In the genomic region with DNA sequence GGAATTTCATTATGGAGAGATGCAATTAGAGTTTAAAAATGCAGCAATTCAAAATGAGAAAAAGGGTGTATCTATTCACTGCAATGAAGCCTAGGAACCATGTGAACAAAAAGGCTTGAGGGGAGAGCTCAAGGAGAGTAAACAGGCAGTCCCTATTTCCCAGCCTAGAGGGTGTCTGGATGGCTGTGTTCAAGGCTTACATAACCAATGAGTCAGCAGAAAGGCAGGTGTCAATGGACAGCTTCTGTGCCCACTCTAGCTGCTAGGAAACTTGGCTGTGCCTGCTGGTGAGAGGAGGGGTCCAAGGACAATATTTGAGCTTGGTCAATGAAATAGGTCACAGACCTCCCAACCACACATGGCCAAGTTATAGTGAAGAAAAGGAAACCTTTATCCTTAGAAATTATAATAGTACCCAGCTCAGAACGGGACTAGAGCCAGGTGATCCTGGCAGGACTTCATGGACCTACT, we compare ENCODE assay signal across 8 mouse cellular contexts.
DNase-seq lines count a peak whose midpoint lies in the region; ATAC-seq and TF ChIP-seq lines count a peak whose summit lies in the region.
"Had no signal": no experiment of that assay in that cellular context is flagged by ENCODE, and none has a peak within 500 bp of the region (broad histone marks: within the 10 kb centered on the region; RNA-seq: fewer than 3 reads in every experiment).

No protein-coding gene starts in this region.

- WGBS in limb, embryonic 15.5 days = 72% methylated on average over 1 of the region's 1 CpGs
- WGBS in limb, embryonic 10.5 days = 86% methylated on average over 1 of the region's 1 CpGs
- WGBS in midbrain, postnatal 0 days = 65% methylated on average over 1 of the region's 1 CpGs
- 85% methylated on average over 1 of the region's 1 CpGs for WGBS in embryonic facial prominence, embryonic 10.5 days

- DNase-seq in limb, embryonic 10.5 days (ENCODE audit: low spot score) = no peak
- peak; percentile 27 for DNase-seq in adrenal gland, adult 8-10 months
- peak; percentile 81 to 82 for DNase-seq in cerebellum, postnatal 25 days
- peak; percentile 55 for DNase-seq in midbrain, postnatal 0 days (ENCODE audit: low spot score)
- no peak for DNase-seq in embryonic facial prominence, embryonic 10.5 days (ENCODE audit: low spot score)

- H3K4me3 ChIP-seq in limb, embryonic 15.5 days = no peak overlapping the region
- H3K4me3 ChIP-seq in limb, embryonic 10.5 days = no peak overlapping the region
- H3K4me3 ChIP-seq in midbrain, postnatal 0 days (ENCODE audit: low read depth, low read length) = peak overlapping the region; percentile 23
- H3K4me3 ChIP-seq in embryonic facial prominence, embryonic 10.5 days = no peak overlapping the region
- H3K4me3 ChIP-seq: liver, embryonic 15.5 days had no signal

- no peak overlapping the region for H3K4me2 ChIP-seq in limb, embryonic 15.5 days
- peak overlapping the region; percentile 46 for H3K4me2 ChIP-seq in midbrain, postnatal 0 days (ENCODE audit: low read depth, low read length, poor library complexity, severe bottlenecking)
- H3K4me2 ChIP-seq: liver, embryonic 15.5 days had no signal

- ATAC-seq in limb, embryonic 15.5 days (ENCODE audit: insufficient number of reproducible peaks, low FRiP score, low TSS enrichment, low read depth) = 0 out of 2 replicates have a peak, but pooled peaks have one; percentile 10
- ATAC-seq in hematopoietic stem cell, adult 5-6 weeks (replicated peaks in 1 of 2; ENCODE audit: insufficient read depth in 1 of 2, low FRiP score in 2 of 2, low TSS enrichment in 1 of 2, low read depth in 1 of 2, poor library complexity in 2 of 2, severe bottlenecking in 2 of 2) = peak; percentile 51 to 76; a peak in 3 of 4 replicates
- no peak for ATAC-seq in midbrain, postnatal 0 days (ENCODE audit: low FRiP score)

- H3K27ac ChIP-seq in limb, embryonic 15.5 days = no peak overlapping the region
- no peak overlapping the region for H3K27ac ChIP-seq in limb, embryonic 10.5 days
- no peak overlapping the region for H3K27ac ChIP-seq in midbrain, postnatal 0 days (ENCODE audit: low read depth, low read length)
- no peak overlapping the region for H3K27ac ChIP-seq in embryonic facial prominence, embryonic 10.5 days (replicated peaks)
- H3K27ac ChIP-seq: liver, embryonic 15.5 days had no signal

- no peaks in the 10 kb centered on the region for H3K27me3 ChIP-seq in limb, embryonic 15.5 days
- H3K27me3 ChIP-seq in limb, embryonic 10.5 days (ENCODE audit: low read depth, poor library complexity, severe bottlenecking) = no peaks in the 10 kb centered on the region
- H3K27me3 ChIP-seq in midbrain, postnatal 0 days (ENCODE audit: insufficient read depth, low read length) = no peaks in the 10 kb centered on the region
- no peaks in the 10 kb centered on the region for H3K27me3 ChIP-seq in embryonic facial prominence, embryonic 10.5 days (replicated peaks; ENCODE audit: low read depth, poor library complexity, severe bottlenecking)
- H3K27me3 ChIP-seq: liver, embryonic 15.5 days had no signal

- 0 out of 2 replicates have a peak, but pooled peaks cover 3% of the 10 kb centered on the region for H3K4me1 ChIP-seq in limb, embryonic 15.5 days
- peaks cover 7% of the 10 kb centered on the region for H3K4me1 ChIP-seq in limb, embryonic 10.5 days
- H3K4me1 ChIP-seq in midbrain, postnatal 0 days (ENCODE audit: insufficient read depth, low read length) = peaks cover 27% of the 10 kb centered on the region
- H3K4me1 ChIP-seq in embryonic facial prominence, embryonic 10.5 days = peaks cover 14% of the 10 kb centered on the region

- no peaks in the 10 kb centered on the region for H3K36me3 ChIP-seq in limb, embryonic 15.5 days
- H3K36me3 ChIP-seq in limb, embryonic 10.5 days = no peaks in the 10 kb centered on the region
- H3K36me3 ChIP-seq in midbrain, postnatal 0 days (ENCODE audit: insufficient read depth, low read length) = no peaks in the 10 kb centered on the region
- H3K36me3 ChIP-seq in embryonic facial prominence, embryonic 10.5 days (replicated peaks) = no peaks in the 10 kb centered on the region
- H3K36me3 ChIP-seq: liver, embryonic 15.5 days had no signal

- H3K9ac ChIP-seq in limb, embryonic 15.5 days = no peak overlapping the region
- no peak overlapping the region for H3K9ac ChIP-seq in midbrain, postnatal 0 days (replicated peaks; ENCODE audit: low read length, poor library complexity, severe bottlenecking)
- H3K9ac ChIP-seq: liver, embryonic 15.5 days had no signal

- H3K9me3 ChIP-seq in limb, embryonic 15.5 days = no peaks in the 10 kb centered on the region
- H3K9me3 ChIP-seq in limb, embryonic 10.5 days (replicated peaks) = no peaks in the 10 kb centered on the region
- no peaks in the 10 kb centered on the region for H3K9me3 ChIP-seq in midbrain, postnatal 0 days (ENCODE audit: low read length)
- H3K9me3 ChIP-seq in embryonic facial prominence, embryonic 10.5 days = no peaks in the 10 kb centered on the region
- H3K9me3 ChIP-seq: liver, embryonic 15.5 days had no signal

- no peak for TF ChIP-seq CTCF in midbrain, postnatal 0 days (IDR thresholded peaks at IDR 0.05)

Comparison
In these comparisons a context has a peak if more than half of its experiments do, and no peak if none do; other contexts are left out.
1. DNase-seq: peak in adrenal gland, adult 8-10 months (single experiment), cerebellum, postnatal 25 days (2 of 2) and midbrain, postnatal 0 days (single experiment); none in limb, embryonic 10.5 days (single experiment) and embryonic facial prominence, embryonic 10.5 days (single experiment).